Mouse (Mus musculus) embryonic facial prominence, embryonic 14.5 days (tissue): ENCODE measurements around the gene Atg7. TPM values are rescaled to one million over a fixed set of nuclear protein-coding genes. Genes with fewer than 3 reads are reported as not detected.
A peak's percentile ranks its signal among the peaks of the same experiment; 100 is the strongest.

ENCODE experiments used
- ATAC-seq: fragments of 200-750 bp; cut with Nextera tagmentation; 2 replicates; pipeline ENCODE4 v1.8.0; 2017; ENCODE audit warnings: low read depth, moderate number of reproducible peaks, moderate TSS enrichment
- DNase-seq: peaks from one replicate; pipeline ENCODE4 v3.0.0-alpha.2; 2015; ENCODE audit warnings: low spot score
- H3K27ac ChIP-seq: fragments of 300-500 bp; sonication (generic); replicated peaks from 2 replicates; pipeline ENCODE4 v1.5.1; 2014; ENCODE audit warnings: low read depth, mild to moderate bottlenecking, low read length, moderate library complexity
- H3K27me3 ChIP-seq: fragments of 300-500 bp; sonication (generic); replicated peaks from 2 replicates; pipeline ENCODE4 v1.6.1; 2014; ENCODE audit warnings: low read length; ENCODE audit not compliant: control insufficient read depth, insufficient read depth
- H3K36me3 ChIP-seq: fragments of 300-500 bp; sonication (generic); 2 replicates; pipeline ENCODE4 v1.6.1; 2014; ENCODE audit warnings: low read length, mixed read lengths; ENCODE audit not compliant: control insufficient read depth, insufficient read depth
- H3K4me1 ChIP-seq: fragments of 300-500 bp; sonication (generic); 2 replicates; pipeline ENCODE4 v1.6.1; 2014; ENCODE audit warnings: antibody characterized with exemption, low read length; ENCODE audit not compliant: control insufficient read depth, insufficient read depth
- H3K4me2 ChIP-seq: fragments of 300-500 bp; sonication (generic); 2 replicates; pipeline ENCODE4 v1.6.1; 2014; ENCODE audit warnings: low read depth, mild to moderate bottlenecking, low read length, moderate library complexity, mixed read lengths
- H3K4me3 ChIP-seq: fragments of 300-500 bp; sonication (generic); 2 replicates; pipeline ENCODE4 v1.5.1; 2014; ENCODE audit warnings: low read depth, mild to moderate bottlenecking, low read length
- H3K9ac ChIP-seq: fragments of 300-500 bp; sonication (generic); 2 replicates; pipeline ENCODE4 v1.6.1; 2014; ENCODE audit warnings: low read depth, mild to moderate bottlenecking, low read length, moderate library complexity, mixed read lengths
- H3K9me3 ChIP-seq: fragments of 300-500 bp; sonication (generic); 2 replicates; pipeline ENCODE4 v1.6.1; 2016; ENCODE audit warnings: low read length; ENCODE audit not compliant: control insufficient read depth
- WGBS: fragments of 180-500 bp; shearing (Covaris S2); extraction: QIAGEN DNeasy Blood & Tissue Kit; methylation state at CpG from one replicate; pipeline ENCODE4 v1.1.7; 2014; 5-methylcytosine and 5-hydroxymethylcytosine counted together
- polyA plus RNA-seq: library from polyadenylated mRNA; unstranded; fragments of >200 nt; fragmentation: Nextera tagmentation; extraction: Ambion mirVana; gene quantifications from 2 replicates; pipeline ENCODE4 v1.2.1, GENCODE M21; 2014

Atg7 gene
- polyA plus RNA-seq, 1 experiment from 2014 or later: 17.6 TPM

DNA sequence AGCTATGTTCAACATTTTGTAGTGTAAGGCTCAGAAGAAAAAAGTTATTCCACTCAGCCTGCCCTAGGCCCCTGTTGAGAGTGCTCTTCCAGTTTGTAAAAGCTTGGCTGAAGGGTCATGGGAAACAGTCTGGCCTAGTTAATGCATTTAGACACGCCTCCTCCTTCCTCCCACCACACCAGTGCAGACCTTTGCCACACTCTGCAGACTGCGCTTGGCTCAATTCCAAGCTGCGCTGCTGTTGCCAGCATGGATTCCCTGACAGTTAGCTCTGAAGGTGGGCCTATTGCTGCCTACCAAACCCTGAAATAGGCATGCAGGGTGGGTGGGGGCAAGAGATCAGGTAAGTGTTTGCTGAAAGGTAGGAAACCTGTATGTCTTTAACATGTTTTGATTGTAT, 9.3 kb downstream of the Atg7 start:
- Histone ChIP-seq H3K4me1 (no peaks in the 10 kb centered on the region), H3K27ac (no peak overlapping the region), H3K4me2 (no peak overlapping the region), H3K9ac (no peak overlapping the region), H3K27me3 (no peaks in the 10 kb centered on the region), H3K36me3 (no peaks in the 10 kb centered on the region), H3K4me3 (no peak overlapping the region), H3K9me3 (no peaks in the 10 kb centered on the region)
- DNase-seq: peak; percentile 74
- WGBS: 50% methylated on average over 3 of the region's 3 CpGs
- peak; percentile 75 for ATAC-seq

DNA sequence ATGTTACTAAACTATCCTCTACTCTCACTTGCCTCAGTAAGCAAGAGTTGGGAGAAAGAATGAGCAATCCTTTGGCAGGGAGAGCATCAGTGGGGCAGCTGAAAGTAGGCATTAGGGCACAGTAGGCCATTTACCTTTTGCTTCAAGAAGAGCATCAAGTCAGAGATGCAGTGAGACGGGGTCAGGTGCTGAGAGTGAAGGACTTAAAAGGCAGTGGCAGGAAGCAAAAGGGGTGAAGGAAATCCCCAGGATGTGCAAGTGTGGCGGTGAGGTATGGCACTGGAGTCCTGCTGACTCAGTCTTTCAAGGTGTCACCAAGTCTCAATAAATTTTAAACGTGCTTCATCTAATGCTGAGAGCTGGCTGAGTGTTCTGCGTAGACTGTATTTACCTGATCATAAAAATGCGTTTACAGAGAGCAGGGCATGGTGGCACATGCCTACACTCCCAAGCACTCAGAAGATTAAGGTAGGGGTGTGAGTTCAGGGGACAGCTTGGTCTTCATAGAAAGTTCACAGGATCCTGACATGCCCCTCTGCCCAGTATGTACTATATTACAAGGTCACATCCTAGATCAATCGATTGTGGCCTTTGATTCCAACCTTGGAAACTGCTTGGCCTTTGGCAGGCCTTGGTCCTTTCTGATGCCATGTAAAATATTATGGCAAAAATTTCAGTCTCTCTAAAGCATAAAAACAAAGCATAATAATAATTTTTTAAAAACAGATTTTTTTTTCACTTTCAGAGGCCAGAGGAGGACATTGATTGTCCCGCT, 14.1 kb downstream of the Atg7 start:
- H3K4me2 ChIP-seq: no peak overlapping the region
- no peak overlapping the region for H3K27ac ChIP-seq
- no peak for ATAC-seq
- no peak for DNase-seq
- H3K4me1 ChIP-seq: no peaks in the 10 kb centered on the region
- no peaks in the 10 kb centered on the region for H3K36me3 ChIP-seq
- H3K9me3 ChIP-seq: no peaks in the 10 kb centered on the region
- no peaks in the 10 kb centered on the region for H3K27me3 ChIP-seq
- no peak overlapping the region for H3K9ac ChIP-seq
- H3K4me3 ChIP-seq: no peak overlapping the region
- 89% methylated on average over 7 of the region's 7 CpGs for WGBS

DNA sequence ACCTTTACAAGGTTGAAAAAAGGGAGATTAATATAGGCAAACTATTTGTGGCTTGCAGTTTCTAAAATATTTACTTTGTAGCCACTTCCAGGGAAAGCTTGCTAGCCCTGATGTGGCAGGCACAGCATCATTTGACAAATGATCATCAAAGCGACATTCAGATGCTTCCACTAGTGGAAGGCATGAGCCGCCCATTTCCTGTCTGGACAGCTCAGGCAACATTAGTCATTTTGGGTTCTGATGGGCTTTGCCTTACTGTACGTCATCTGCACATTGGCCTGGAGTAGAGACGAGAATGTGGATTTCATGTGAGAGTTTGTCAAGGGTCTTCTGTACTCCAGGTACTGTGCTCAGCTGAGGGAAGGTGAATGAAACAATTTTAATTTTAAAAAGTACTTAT, 14.9 kb downstream of the Atg7 start:
- WGBS: 81% methylated on average over 4 of the region's 4 CpGs
- no peaks in the 10 kb centered on the region for H3K36me3 ChIP-seq
- no peak overlapping the region for H3K4me3 ChIP-seq
- H3K9me3 ChIP-seq: no peaks in the 10 kb centered on the region
- no peak overlapping the region for H3K4me2 ChIP-seq
- ATAC-seq (no peak), DNase-seq (no peak)
- no peak overlapping the region for H3K9ac ChIP-seq
- H3K27me3 ChIP-seq: no peaks in the 10 kb centered on the region
- H3K27ac ChIP-seq: no peak overlapping the region
- no peaks in the 10 kb centered on the region for H3K4me1 ChIP-seq

DNA sequence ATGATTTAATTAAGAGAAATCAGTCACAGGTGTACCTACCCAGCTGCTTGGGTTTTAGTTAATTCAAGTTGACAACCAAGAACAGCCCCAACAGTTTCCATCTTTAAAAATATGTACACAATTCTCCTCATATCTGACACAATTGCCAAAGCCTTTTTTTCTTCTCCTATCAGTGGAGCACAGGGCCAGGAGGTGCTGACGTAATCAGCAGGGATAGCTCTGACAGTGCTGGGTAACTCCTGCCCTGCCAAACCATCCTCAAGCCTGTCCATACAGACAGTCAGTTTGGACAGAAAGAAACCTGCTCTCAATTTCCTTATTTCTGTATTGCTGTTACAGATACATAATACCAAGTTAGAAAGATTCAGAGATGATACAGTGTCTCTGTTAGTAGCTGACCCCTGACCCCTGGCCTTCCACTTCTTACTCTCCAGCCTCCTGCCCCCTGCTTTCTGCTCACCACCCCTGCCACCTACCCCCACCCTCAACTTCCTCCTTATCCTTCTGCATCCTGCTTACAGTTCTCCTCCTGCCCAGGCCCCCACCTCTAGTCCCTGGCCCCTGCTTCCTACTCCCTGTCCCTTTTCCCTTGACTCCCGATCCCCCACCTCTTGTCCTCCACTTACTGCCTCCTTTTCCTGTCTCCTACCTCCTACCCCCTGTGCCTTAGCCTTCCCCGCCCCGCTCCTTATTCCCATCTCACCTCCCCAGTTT, 16.5 kb downstream of the Atg7 start:
- Histone ChIP-seq H3K27ac (no peak overlapping the region), H3K36me3 (no peaks in the 10 kb centered on the region), H3K9me3 (no peaks in the 10 kb centered on the region), H3K27me3 (no peaks in the 10 kb centered on the region), H3K4me3 (no peak overlapping the region), H3K4me2 (no peak overlapping the region), H3K4me1 (no peaks in the 10 kb centered on the region), H3K9ac (no peak overlapping the region)
- DNase-seq (no peak), ATAC-seq (no peak)
- WGBS: 58% methylated on average over 4 of the region's 4 CpGs

DNA sequence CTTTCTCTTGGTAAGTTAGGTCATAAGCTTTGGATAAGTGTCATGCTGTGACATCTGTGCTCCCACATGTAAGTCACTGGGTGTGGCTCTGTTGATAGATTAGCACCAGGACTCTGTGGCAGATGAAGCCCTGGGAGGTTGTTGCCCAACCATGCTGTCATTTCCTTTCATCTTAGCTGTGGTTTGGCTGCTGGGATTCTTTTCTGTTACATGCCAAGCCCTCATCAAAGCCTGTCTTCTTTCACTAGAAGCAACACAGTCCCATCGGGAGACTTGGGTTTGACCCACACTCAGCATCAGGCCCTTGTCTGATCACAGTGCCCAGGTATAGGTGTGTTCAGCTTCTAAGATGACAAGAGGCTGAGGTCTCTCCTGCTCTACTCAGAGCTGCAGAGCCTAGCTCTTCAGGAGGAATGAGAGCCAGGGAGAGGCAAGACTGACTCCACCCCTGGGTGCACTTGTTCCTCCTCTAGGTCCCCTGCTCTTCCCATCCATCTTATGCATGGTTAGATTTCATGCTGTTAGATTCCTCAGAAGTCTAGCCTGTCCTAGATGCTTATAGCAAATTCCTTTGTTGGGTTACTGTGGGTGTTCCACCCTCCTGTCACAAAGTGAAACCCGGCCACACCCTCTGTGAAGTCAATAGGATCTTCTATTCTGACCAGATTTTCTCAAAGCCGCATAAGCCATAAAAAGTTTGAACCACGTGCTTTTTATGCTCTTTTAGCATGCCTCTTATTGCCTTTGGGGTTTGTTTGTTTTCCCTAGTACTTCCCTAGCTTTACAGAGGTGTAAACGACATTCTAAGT, 17.3 kb downstream of the Atg7 start:
- ATAC-seq (no peak), DNase-seq (peak; percentile 22)
- Histone ChIP-seq H3K27ac (no peak overlapping the region), H3K4me2 (no peak overlapping the region), H3K9me3 (no peaks in the 10 kb centered on the region), H3K27me3 (no peaks in the 10 kb centered on the region), H3K9ac (no peak overlapping the region), H3K4me1 (no peaks in the 10 kb centered on the region), H3K36me3 (no peaks in the 10 kb centered on the region), H3K4me3 (no peak overlapping the region)
- 61% methylated on average over 5 of the region's 5 CpGs for WGBS

DNA sequence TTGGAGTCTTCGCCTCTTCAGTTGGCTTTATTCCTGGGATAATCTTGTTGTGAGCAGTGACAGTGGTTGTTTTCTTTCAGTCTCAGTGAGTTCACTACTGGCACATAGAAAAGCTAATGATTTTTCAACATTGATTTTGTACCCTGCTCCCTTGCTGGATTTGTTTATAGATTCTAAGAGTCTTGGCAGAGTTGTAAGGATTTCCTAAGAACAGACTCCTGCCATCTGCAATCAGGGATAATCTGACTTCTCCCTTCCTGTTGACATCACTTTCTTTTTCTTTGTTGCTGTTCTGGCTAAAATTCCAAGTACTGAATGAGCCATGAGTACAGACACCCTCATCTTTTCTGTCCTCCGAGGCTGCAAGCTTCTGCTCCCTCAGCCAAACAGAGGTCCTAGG, 20.8 kb downstream of the Atg7 start:
- Histone ChIP-seq H3K27me3 (no peaks in the 10 kb centered on the region), H3K4me3 (no peak overlapping the region), H3K4me2 (no peak overlapping the region), H3K4me1 (no peaks in the 10 kb centered on the region), H3K9me3 (no peaks in the 10 kb centered on the region), H3K36me3 (no peaks in the 10 kb centered on the region), H3K27ac (no peak overlapping the region), H3K9ac (no peak overlapping the region)
- no peak for ATAC-seq
- no peak for DNase-seq
- 79% methylated on average over 2 of the region's 2 CpGs for WGBS

DNA sequence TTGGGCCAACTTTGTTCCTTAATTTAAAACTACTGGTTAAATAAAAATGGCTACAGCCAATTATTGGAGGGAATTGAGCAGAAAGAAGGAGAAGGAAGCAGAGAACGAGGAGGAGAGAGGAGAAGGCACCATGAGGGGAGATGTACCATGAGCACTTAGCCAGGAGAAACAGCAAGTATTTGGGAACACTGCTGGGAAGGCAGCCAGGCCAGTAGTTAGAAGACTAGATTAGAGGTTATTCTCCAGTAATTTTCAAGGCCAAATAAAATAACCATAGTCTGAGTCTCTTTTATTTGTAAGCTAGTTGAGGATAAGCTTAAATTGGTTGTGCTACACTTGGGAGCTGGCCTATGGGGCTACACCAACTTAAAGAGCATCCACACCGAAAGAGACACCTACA, 21.8 kb downstream of the Atg7 start:
- no peaks in the 10 kb centered on the region for H3K27me3 ChIP-seq
- WGBS: 84% methylated on average over 2 of the region's 2 CpGs
- no peak for ATAC-seq
- H3K4me3 ChIP-seq: no peak overlapping the region
- no peaks in the 10 kb centered on the region for H3K4me1 ChIP-seq
- no peaks in the 10 kb centered on the region for H3K9me3 ChIP-seq
- no peak overlapping the region for H3K27ac ChIP-seq
- DNase-seq: no peak
- no peaks in the 10 kb centered on the region for H3K36me3 ChIP-seq
- H3K4me2 ChIP-seq: no peak overlapping the region
- H3K9ac ChIP-seq: no peak overlapping the region

DNA sequence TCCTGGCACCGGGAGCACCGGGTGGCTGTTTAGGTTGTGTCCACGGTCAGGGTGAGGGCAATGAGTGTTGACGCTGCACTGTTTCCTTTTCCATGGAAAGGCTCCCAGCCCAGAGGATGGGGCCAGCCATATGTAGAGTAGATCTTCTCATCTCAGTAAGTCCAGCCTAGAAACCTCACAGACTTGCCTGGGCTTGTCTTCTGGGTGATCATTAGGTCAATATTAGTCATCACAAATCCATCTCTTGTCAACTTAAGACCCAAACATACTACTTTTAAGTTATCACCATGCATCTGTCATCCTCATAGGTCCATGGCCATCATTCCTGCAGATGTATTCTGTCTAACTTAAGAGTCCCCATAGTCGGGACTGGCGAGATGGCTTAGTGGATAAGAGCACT, 24.6 kb downstream of the Atg7 start:
- WGBS: 92% methylated on average over 6 of the region's 6 CpGs
- H3K36me3 ChIP-seq: no peaks in the 10 kb centered on the region
- H3K9me3 ChIP-seq: no peaks in the 10 kb centered on the region
- DNase-seq (no peak), ATAC-seq (no peak)
- H3K27me3 ChIP-seq: no peaks in the 10 kb centered on the region
- no peak overlapping the region for H3K4me2 ChIP-seq
- no peak overlapping the region for H3K9ac ChIP-seq
- no peaks in the 10 kb centered on the region for H3K4me1 ChIP-seq
- H3K27ac ChIP-seq: no peak overlapping the region
- no peak overlapping the region for H3K4me3 ChIP-seq
